Mouse (Mus musculus) CH12.LX (cell line): ENCODE measurements at regions not wholly inside any gene's neighbourhood (a gene's known extent, or its start where the extent isn't known, plus 50 kb on each side); places are given as distances from the start of the nearest gene placed in this dataset.

ENCODE experiments used
- CHD1 ChIP-seq: IDR thresholded peaks from 2 replicates; pipeline ENCODE4 v1.6.1; 2012; ENCODE audit warnings: low read depth, low read length, improper control_type of control experiment, inconsistent platforms
- CTCF ChIP-seq, 2 experiments: IDR thresholded peaks in 1 of 2; conservative IDR thresholded peaks in 1 of 2; 2 replicates each; pipeline ENCODE4 v1.5.1; 2011 to 2012; ENCODE audit warnings: low read depth in 2 of 2, low read length in 2 of 2, improper control_type of control experiment in 1 of 2, inconsistent platforms in 1 of 2, mild to moderate bottlenecking in 1 of 2, moderate library complexity in 1 of 2
- EP300 ChIP-seq: IDR thresholded peaks from 2 replicates; pipeline ENCODE4 v1.6.1; 2011; ENCODE audit warnings: low read length, improper control_type of control experiment
- JUND ChIP-seq: conservative IDR thresholded peaks from 2 replicates; pipeline ENCODE4 v1.6.1; 2011; ENCODE audit warnings: low read depth, low read length, improper control_type of control experiment
- MAFK ChIP-seq: IDR thresholded peaks from 2 replicates; pipeline ENCODE4 v1.6.1; 2011; ENCODE audit warnings: low read length, improper control_type of control experiment; ENCODE audit not compliant: insufficient replicate concordance
- MAX ChIP-seq: IDR thresholded peaks from 2 replicates; pipeline ENCODE4 v1.6.1; 2011; ENCODE audit warnings: low read length, improper control_type of control experiment
- MXI1 ChIP-seq: IDR thresholded peaks from 2 replicates; pipeline ENCODE4 v1.6.1; 2011; ENCODE audit warnings: mild to moderate bottlenecking, low read depth, low read length, improper control_type of control experiment
- POLR2A ChIP-seq: IDR thresholded peaks from 2 replicates; pipeline ENCODE4 v1.6.1; 2011; ENCODE audit warnings: low read depth, mild to moderate bottlenecking, improper control_type of control experiment, low read length
- RAD21 ChIP-seq: IDR thresholded peaks from 2 replicates; pipeline ENCODE4 v1.6.1; 2011; ENCODE audit warnings: low read depth, mild to moderate bottlenecking, low read length, improper control_type of control experiment, moderate library complexity
- RCOR1 ChIP-seq: conservative IDR thresholded peaks from 2 replicates; pipeline ENCODE4 v1.6.1; 2012; ENCODE audit warnings: low read depth, mild to moderate bottlenecking, inconsistent platforms, low read length, improper control_type of control experiment
- SMC3 ChIP-seq: IDR thresholded peaks from 2 replicates; pipeline ENCODE4 v1.6.1; 2011; ENCODE audit warnings: low read depth, low read length, improper control_type of control experiment
- TBP ChIP-seq: conservative IDR thresholded peaks from 2 replicates; pipeline ENCODE4 v1.6.1; 2011; ENCODE audit warnings: low read depth, low read length, improper control_type of control experiment
- TCF12 ChIP-seq: IDR thresholded peaks from 2 replicates; pipeline ENCODE4 v1.6.1; 2014; ENCODE audit warnings: low read depth, mild to moderate bottlenecking, inconsistent platforms, low read length, improper control_type of control experiment

DNA sequence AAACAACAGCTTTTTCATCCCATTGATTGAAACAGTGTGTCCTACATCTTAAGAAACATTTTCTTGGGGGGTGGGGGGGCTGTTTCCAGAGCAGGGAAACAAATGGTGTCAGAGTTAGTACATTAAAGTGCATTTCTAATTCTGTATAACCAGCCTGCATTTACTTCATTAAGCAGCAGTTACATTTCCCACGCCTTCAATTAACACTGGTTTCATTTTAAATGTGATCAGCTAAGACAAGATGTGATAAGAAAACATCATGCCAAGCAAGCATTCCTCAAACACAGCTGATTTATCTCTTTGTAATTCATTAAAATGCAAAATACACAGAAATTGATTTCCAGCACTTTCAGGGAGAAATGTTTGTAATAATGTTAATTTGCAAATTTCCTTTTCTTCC is 122.0 kb downstream of the Olfr1505 start:
- TF ChIP-seq POLR2A = no peak
- no peak for TF ChIP-seq MAX
- TF ChIP-seq CTCF (conservative IDR thresholded peaks at IDR 0.05 in 1 of 2, IDR thresholded peaks at IDR 0.05 in 1 of 2; ENCODE audit: low read depth in 2 of 2, low read length in 2 of 2) = no peak
- TF ChIP-seq JUND = no peak
- no peak for TF ChIP-seq TCF12
- no peak for TF ChIP-seq RCOR1
- no peak for TF ChIP-seq SMC3
- TF ChIP-seq EP300 = no peak
- TF ChIP-seq CHD1 = no peak
- TF ChIP-seq TBP = no peak
- TF ChIP-seq MXI1 = no peak
- no peak for TF ChIP-seq RAD21
- no peak for TF ChIP-seq MAFK
